Mouse (Mus musculus): Measurements from ENCODE around the gene Cxcr6.

Gene Cxcr6

DNA sequence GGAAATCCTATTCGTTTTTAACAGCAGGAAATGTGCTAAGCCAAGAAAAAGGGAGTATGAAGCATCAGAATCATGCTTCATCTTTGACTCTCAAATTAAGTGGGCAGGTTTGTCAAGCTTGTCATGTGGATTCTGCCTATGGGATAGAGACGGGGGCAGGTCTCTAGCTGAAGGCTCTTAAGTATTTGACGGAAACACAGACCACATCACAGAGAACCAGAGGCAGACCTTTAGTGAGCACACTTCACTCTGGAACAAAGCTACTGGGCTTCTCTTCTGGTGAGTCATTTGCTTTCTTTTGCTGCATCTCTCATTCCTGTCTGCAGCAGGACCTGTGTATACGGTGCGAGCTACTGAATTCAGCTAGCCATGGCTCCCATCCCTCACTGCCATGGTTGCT, at the start of gene Cxcr6:
TSS of gene Cxcr6 (plus strand) at position 209 of the 400 bp plus-strand sequence.
- peak; percentile 58 for DNase-seq (ENCODE audit: low read depth, low spot score)

DNA sequence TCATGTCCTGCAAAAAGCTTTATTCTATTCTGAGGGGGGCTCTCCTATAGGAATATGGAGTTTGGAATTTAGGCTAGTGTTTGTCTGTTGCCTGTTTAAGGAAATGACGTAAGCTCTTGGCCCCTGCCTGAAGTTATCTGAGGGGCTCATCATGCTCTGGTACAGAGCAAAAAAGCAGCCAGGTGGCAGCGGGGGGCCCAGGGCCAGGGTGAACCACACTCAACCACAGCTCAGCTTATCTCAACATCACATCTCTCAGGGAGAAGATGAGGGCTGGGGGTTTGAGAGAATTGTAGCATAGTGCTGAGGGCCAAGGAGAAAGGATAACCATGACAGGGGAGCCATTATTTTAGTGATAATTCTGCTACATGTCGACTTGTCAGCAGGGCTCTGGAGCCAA, 49.5 kb upstream of the Cxcr6 start:
- DNase-seq (ENCODE audit: low read depth, low spot score), result peak; percentile 62

- no peak for DNase-seq (ENCODE audit: low read depth, low spot score)
Observed at GRCm38 (mm10) chr9:123757326-123757725, 48.9 kb upstream of the Cxcr6 start.

- no peak for DNase-seq (ENCODE audit: low read depth, low spot score)
Observed at GRCm38 (mm10) chr9:123758156-123758555, 48.1 kb upstream of the Cxcr6 start.

- DNase-seq (ENCODE audit: low read depth, low spot score), result peak; percentile 56
Observed at GRCm38 (mm10) chr9:123758645-123759044, 47.6 kb upstream of the Cxcr6 start.

GRCm38 (mm10) chr9:123760806-123761205, 45.5 kb upstream of the Cxcr6 start:
- DNase-seq (ENCODE audit: low read depth, low spot score), result peak; percentile 51

GRCm38 (mm10) chr9:123762886-123763285, 43.4 kb upstream of the Cxcr6 start:
- no peak for DNase-seq (ENCODE audit: low read depth, low spot score)

DNA sequence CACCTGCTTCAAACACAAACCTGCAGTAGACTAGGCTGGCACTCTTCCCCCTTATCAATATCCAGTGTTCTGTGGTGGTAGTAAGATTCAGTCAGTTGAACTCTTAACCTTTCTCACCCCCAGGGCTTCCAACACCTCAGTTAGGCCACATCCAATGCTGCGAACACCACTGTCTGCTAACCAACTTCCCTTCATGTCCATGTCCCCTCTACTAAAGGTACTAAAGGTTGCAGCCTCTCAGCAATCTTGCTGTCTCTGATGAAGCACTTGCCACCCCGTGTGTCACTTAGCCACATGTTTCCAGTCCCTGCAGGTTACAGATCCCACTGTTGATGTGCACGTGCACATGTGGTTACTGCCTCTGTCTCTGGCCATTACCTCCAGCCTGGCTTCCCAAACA, 42.5 kb upstream of the Cxcr6 start:
- no peak for DNase-seq (ENCODE audit: low read depth, low spot score)

GRCm38 (mm10) chr9:123766996-123767395, 39.3 kb upstream of the Cxcr6 start:
- DNase-seq (ENCODE audit: low read depth, low spot score), result no peak

- DNase-seq (ENCODE audit: low read depth, low spot score), result no peak
Observed at GRCm38 (mm10) chr9:123768443-123768842, 37.8 kb upstream of the Cxcr6 start.

- DNase-seq (ENCODE audit: low read depth, low spot score), result no peak
Observed at GRCm38 (mm10) chr9:123769532-123769931, 36.7 kb upstream of the Cxcr6 start.

GRCm38 (mm10) chr9:123773299-123773698, 33.0 kb upstream of the Cxcr6 start:
- peak; percentile 61 for DNase-seq (ENCODE audit: low read depth, low spot score)

DNA sequence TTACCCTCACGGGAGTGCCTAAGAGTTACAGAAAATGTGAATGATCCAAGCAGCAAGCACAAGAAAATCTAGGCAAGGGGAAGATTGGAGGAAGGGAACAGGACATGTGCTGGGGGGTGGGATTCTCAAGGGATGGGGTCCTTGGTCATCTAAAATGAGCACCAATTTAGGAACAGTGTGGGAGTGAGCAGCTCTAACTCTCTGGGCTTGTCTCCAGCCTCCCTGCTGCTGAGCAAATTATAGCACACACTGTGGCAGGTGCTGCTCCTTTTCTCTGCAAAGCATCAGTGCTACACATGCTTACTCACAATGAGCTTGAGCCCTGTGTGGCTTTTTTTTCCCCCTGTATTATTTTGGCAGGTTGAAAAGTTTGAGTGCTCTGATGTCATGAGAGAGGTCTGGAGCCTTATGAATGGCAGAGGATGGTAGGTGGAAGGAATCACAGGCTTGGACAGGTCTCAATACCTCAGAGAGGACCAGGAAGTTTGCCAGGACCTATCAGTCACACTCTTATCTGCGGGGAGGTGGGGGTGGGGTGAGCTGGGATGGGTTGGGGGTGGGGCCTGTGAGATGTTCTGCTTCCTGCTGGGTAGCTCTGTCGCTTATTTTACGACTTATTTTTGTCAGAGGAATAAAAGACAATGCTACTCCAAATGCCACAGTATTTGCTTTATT, 17.3 kb upstream of the Cxcr6 start:
- DNase-seq (ENCODE audit: low read depth, low spot score), result no peak

DNA sequence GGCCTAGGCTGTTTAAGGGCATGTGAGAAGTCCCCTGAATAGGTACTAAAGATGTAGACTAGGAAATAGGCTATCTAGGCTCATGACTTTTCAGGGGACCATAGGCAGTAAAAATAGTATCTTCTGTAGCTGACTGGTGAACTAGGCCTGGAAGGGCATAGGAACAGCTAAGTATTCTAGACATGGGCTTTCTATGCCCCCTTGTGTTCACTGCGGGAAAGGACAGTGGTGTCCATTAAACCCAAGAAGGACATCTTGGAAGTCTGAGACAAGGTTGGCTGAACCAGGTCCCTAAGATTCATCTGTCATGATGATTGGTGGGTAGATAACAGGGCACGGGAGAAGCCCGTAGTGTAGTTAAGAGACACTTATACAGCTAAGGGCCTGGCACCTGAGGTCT, 10.1 kb upstream of the Cxcr6 start:
- peak; percentile 75 for DNase-seq (ENCODE audit: low read depth, low spot score)

GRCm38 (mm10) chr9:123801527-123801926, 4.7 kb upstream of the Cxcr6 start:
- DNase-seq (ENCODE audit: low read depth, low spot score), result no peak

- DNase-seq (ENCODE audit: low read depth, low spot score), result no peak
Observed at GRCm38 (mm10) chr9:123802421-123802820, 3.9 kb upstream of the Cxcr6 start.

- DNase-seq (ENCODE audit: low read depth, low spot score), result peak; percentile 17
Observed at GRCm38 (mm10) chr9:123802896-123803295, 3.4 kb upstream of the Cxcr6 start.

- DNase-seq (ENCODE audit: low read depth, low spot score), result peak; percentile 51
Observed at GRCm38 (mm10) chr9:123805241-123805640, 1.0 kb upstream of the Cxcr6 start.

DNA sequence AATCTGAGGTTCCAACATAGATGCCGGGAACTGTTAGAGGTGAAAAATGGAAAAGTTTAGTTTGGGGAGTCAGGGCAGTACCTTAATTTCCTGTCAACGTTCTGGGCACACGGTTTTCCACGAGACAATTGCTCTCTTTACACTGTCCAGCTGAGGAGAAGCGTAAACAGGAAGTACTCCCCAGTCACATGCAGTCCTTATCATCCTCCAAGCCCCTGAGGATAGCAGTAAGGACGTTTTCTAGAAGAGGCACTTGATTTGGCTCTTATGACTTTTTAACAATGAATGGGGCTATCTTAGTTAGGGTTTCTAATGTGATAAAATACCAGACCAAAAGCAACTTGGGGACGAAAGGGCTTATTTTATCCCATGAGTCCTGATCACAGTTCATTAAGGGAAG, 2.3 kb downstream of the Cxcr6 start:
- DNase-seq (ENCODE audit: low read depth, low spot score), result no peak

- DNase-seq (ENCODE audit: low read depth, low spot score), result no peak
Observed at GRCm38 (mm10) chr9:123811831-123812230, 5.6 kb downstream of the Cxcr6 start.

DNA sequence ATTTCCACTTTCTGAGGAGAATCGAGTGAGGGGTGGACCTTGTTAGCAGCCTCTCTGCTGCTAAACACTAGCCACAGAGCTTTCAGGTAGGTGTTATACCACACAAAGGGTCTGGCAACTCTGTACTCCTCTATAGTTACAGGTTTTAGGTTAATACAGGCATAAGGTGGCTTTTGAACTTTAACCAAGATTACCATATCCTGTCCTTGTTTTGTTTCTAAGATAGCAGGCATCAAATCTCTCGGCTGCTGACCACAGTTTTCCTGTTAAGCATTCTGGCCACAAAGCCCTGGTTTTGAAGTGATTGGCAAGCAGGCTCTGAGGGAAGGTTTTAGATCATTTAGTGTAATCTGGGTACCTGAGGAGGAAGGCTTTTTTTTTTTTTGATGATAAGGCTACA, 8.1 kb downstream of the Cxcr6 start:
- DNase-seq (ENCODE audit: low read depth, low spot score), result peak; percentile 50

DNA sequence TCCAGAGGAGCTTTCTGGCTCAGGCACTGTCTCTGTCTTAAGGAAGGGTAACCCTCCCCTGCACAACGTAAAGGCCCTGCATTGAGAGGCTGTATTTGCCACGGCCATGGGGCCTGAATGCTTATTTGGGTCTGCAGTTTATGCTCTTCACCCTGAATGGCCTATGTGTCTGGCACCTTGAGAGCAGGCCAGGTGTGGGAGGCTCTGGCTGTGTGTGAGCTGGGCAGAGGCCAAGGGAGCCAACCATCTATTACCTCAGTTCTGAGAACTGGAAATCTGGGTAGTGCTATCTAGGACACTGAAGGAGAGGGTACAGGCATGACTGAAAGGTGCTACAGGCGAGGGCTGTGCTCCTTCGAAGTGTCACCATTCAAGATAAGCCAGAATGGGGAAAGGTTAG, 8.5 kb downstream of the Cxcr6 start:
- DNase-seq (ENCODE audit: low read depth, low spot score), result no peak

DNA sequence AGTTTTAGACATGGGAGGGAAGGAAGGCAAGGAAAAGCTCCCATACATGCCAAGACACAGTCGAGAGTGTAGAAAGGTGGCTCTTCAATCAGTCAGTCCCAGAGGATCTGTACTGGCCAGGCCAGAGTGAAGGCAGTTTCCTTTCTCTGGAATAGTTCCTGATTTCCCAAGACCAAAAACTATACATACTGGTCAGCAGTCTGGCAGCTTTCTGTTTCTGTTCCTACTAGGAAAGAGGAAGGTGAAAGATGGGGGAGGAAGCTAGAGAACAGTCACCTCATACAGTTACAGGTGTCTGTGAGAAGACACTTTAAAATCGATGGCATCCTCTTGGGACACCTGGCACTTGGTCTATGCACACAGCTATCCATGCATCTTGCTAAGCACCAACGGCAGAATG, 9.2 kb downstream of the Cxcr6 start:
- no peak for DNase-seq (ENCODE audit: low read depth, low spot score)

- no peak for DNase-seq (ENCODE audit: low read depth, low spot score)
Observed at GRCm38 (mm10) chr9:123815996-123816395, 9.7 kb downstream of the Cxcr6 start.
